Mouse (Mus musculus): Measurements from ENCODE around the gene Ms4a12.
"Not testable (repeated sequence)": the region's sequence is repeated elsewhere in the genome, so short reads cannot be mapped to it uniquely, and the experiment has no call there.

Ms4a12 gene

DNA sequence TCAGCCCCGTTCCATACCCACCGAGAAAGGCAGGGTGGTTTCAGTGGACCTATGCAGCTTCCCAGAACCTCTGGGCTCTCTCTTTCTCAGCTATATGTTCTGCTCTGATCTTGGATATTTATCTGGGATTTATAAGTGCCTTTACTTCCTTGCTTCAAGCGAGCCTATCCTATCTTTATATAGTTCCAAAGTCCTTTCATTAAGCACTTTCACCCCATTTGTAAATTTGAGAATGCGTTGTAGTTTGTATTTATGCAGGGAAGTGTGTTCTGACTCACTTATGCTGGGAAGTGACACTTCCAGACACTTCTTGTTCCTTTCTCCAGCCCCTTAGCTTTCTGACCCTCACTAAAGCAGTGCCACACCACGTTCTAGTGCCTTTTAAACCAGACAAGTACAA lies at the start of gene Ms4a12:
Ms4a12 (minus strand) TSS at position 101 of the 400 bp plus-strand sequence.
- DNase-seq, result no peak

GRCm38 (mm10) chr19:11280223-11280622 lies 48.0 kb upstream of the Ms4a12 start:
- DNase-seq, result no peak

DNA sequence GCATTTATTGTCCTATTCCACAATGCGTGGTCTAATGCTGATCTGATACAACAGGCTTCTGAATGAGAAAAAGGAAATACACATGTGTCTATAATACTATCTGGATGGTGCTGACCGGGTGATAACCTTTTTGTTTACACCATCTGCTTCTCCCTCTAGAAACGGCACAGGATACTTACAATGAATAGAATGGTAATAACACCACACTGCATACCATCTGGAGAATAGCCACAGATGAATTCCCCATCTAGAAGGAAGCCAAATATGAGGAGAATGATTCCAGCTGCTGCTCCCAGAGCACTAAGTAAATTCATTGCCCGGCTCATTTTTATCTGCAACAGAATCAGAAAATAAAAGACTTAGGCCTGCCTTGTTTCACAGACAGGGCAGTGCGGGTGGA lies 44.2 kb upstream of the Ms4a12 start:
- DNase-seq, result no peak

DNA sequence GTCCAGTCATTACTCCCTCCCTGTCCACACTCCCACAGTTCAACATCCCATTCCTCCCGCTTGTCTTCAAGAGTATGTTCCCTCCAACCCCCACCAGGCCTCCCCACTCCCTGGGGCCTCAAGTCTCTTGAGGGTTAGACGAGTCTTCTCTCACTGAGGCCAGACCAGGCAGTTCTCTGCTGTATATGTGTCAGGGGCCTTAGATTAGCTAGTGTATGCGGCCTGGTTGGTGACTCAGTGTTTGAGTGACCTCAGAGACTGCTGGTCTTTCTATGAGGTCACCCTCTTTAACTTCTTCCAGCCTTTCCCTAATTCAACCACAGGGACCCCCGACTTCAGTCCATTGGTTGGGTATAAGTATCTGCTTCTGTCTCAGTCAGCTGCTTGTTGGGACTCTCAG lies 34.7 kb upstream of the Ms4a12 start:
- no peak for DNase-seq

GRCm38 (mm10) chr19:11266052-11266845 lies 34.0 kb upstream of the Ms4a12 start, which contains the start of gene Ms4a1:
Gene Ms4a1, minus strand, starts transcription at chr19:11266241.
- DNase-seq, result no peak

DNA sequence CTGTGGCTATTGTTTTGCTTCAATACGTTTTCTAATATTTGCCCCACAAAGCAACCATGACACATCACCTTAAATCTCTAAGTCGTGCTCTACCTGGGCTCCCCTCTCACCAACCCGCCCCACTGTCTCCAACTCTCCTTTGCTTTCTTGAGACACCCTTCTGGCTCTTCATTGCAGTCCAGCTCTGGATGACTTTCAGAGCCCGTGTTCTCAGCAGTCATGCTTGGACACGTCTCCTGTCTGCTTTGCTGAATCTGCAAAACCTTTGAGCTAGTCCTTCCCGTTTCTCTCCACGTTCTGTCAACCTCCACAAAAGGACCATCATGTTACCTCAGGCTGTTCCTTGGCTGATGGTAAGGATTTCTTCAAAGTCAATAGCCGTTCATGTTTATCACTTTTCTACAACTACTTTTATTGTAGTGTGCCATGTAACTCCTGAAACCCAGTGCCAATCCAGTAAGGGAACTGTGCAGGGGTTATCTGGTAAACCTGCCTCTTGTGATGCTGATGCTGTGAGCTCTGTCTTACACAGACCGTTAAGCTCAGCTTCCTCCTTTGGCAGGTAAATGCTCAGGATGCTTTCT lies 32.4 kb upstream of the Ms4a12 start:
- no peak for DNase-seq

DNA sequence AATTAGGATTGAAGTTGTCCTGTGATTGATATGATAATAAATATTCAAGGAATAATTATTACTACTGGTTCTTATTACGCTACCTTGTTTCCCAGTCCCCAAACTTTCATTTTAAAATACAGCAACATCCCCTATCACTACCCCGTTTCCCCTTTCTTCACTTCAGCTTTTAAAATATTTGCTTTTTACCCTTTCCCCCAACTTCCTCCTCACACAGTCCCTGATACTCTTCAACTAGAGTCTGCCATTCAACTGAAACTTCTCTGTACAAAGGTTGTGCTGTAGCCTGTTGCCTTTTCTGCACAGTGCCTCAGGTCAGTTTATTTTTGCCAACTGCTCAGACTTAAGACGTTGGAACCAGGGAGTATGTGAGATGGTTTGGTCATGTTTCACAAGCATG lies 31.3 kb upstream of the Ms4a12 start:
- no peak for DNase-seq

DNA sequence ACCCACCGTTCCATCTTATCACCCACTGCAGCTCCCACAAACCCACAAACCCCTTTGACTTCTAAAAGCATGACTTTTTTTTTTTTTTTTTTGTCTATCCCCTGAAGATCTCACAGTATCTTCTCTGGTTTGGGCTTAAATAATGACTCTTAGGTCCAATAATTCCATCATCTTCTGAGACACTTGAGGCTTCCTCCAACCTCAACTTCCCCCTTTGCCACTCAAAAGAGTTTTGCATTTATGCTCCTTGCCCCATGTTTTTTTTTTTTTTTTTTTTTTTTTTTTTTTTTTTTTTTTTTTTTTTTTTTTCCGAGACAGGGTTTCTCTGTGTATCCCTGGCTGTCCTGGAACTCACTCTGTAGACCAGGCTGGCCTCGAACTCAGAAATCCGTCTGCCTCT lies 30.7 kb upstream of the Ms4a12 start:
- DNase-seq, result not testable (repeated sequence)

- no peak for DNase-seq
Observed at GRCm38 (mm10) chr19:11261522-11261921, 29.3 kb upstream of the Ms4a12 start.

DNA sequence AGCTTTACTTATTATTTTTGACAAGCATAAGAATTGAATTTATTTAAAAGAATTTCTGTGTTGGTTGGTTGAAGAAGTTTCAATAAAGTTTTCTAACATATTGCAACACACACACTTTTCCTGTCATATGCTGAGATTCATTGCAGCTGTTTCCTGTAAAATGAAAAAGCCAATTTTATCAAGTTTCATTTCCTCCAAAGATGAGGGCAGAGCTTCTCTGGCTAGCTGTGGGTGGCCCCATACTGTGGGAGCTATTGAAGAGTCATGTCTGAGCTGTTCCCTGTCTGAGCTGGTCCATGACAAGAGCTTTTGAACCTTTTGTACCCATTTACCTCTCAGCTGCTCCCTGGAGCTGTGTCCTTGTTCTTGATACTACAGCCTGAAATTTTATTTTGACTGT lies 12.0 kb upstream of the Ms4a12 start:
- DNase-seq, result no peak

DNA sequence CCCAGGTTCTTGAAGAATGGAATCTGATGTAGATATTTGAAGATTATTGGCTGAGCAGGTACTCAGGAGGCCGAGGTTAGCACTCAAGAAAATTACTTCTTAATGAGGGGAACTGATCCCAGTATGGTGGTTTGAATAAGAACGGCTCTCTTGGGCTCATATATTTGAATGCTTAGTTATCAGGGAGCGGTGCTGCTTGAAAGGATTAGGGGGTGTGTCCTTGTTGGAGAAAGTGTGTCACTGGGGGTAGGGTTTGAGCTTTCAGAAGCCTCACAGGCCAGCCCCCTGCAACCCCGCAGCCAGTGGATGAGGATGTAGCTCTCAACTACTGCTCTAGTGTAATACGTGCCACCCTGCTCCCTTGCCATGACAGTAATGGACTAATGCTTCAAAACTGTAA lies 10.3 kb upstream of the Ms4a12 start:
- DNase-seq, result no peak

DNA sequence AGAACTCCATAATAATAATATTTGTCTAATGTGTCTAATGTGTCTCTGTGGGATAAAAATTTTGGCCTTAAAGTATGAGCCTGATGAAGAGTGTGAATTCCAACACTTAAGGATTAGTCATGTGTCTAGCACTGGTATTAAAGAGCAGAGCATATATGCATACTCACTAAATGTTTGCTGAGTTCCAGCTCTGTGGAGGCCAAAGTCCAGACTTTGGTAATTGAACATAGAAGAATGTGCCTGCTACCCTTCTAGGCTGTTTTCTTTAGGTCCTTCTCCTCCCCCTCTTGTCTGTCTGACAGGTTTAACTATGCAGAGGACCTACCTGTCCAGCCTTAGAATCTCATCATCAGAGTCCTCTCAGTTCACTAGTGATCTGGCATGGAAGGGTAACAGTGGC lies 3.6 kb upstream of the Ms4a12 start:
- DNase-seq, result no peak

GRCm38 (mm10) chr19:11234921-11235735 lies 2.9 kb upstream of the Ms4a12 start:
- no peak for DNase-seq

DNA sequence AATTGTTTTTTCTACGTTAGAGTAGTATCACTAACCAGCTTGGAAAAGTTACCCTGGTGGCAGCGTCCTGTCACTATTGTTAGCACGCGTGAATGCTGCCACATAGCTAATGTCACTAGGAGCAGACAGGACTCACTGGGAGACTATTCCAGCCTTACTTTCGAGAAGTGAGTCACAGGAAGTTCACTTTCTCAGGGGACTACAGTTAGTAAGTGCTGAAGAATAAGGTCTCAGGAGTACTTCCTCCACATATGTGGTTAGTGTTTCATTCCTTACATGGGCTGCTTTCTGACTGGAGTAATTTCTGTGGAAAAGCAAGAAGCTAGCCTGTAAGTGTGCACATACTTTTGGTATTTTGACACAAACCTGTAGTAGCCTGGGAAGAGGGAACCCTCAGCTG lies 2.0 kb upstream of the Ms4a12 start:
- DNase-seq, result no peak

GRCm38 (mm10) chr19:11196546-11196945 lies 35.7 kb downstream of the Ms4a12 start, which contains the start of gene Ms4a13:
Gene Ms4a13, minus strand, starts transcription at chr19:11196737.
- no peak for DNase-seq

DNA sequence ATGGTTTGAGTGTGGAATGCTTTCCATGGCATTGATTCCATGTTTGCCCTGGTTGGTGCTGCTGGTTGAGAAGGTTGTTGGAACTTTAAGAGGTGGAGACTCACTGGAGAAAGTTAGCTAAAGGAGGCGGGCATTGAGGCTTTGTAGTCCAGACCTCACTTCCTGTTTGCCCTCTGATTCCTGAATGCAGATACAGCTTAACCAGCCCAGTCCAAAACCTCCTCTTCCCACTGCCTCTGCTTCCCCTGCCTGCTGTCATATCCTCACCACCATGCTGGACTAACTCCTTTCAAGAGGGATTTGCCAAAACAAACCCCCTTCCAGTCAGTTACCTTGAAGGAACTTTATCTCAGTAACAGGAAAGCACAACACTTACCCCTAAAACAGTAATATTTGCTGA lies 39.7 kb downstream of the Ms4a12 start:
- DNase-seq, result no peak

DNA sequence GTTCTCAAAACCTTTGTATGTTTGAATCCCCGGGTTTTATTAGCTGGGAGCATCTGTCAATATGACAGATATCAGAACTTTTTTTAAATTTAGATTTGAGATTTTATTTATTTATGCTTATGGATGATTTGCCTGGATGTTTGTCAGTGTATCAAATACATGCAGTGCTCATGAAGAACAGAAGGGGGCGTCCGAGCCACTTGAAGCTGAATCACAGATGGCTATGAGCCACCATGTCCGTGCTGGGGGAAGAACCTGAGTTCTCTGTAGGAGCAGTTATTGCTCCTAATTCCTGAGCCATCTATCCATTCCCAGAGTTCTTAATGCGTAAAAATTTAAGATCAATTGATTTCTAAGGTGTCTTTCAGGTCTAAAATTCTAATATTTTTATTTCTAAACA lies 48.1 kb downstream of the Ms4a12 start:
- no peak for DNase-seq

DNA sequence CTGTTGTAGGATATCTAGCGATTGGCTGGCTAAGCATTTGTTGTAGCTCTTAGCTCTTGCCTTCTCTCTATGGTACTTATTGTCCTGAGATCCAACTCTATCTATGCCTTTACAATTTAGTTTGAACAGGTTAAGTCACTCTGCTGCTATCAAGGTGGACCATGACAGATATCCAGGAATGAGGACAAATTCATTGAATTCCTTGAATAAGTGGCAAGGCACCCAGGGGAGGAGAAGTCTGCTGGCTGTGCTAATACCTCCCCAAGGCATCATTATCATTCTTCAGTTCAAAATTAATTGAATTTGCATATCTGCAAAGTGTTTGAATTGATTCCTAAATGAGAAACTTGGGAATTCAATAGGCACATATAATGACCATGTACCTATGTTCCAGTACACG lies 54.8 kb downstream of the Ms4a12 start:
- DNase-seq, result no peak

DNA sequence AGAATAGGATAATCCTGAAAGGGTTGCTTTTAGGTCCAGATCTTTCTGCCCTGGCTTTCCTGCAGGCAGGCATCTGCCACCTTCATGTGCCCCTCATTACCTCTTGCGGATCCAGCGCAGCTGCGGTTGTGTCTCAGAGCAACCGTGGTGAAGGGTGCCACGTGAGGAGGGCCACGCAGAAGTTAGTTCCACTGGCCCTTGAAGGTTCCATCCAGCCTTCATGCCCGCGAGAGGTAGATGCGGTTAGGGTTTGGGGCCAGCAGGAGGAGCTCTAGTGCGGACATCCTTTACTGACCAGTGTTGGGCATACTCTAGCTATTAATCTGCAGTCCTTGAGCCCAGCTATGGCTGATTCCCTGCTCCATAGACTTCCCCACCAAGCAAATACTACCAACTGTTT lies 67.1 kb downstream of the Ms4a12 start, which contains the start of gene 1700025F22Rik:
1700025F22Rik (minus strand) TSS at position 149 of the 400 bp plus-strand sequence.
- no peak for DNase-seq

Data from cerebellum, adult 9-10 months (tissue).